Mouse (Mus musculus) thymus, postnatal 0 days (tissue): ENCODE results near the gene 4930523C07Rik. TPM values are rescaled to one million over a fixed set of nuclear protein-coding genes. Genes with fewer than 3 reads are reported as not detected.

Experiments used
- DNase-seq: peaks from one replicate; pipeline ENCODE4 v3.0.0-alpha.2; 2015; ENCODE audit warnings: low spot score
- polyA plus RNA-seq: library from polyadenylated mRNA; unstranded; fragments of >200 nt; fragmentation: Nextera tagmentation; extraction: Ambion mirVana; gene quantifications from 2 replicates; pipeline ENCODE4 v1.2.1, GENCODE M21; 2015

4930523C07Rik gene
- polyA plus RNA-seq, 1 experiment from 2014 or later, result 98.6 TPM

DNA sequence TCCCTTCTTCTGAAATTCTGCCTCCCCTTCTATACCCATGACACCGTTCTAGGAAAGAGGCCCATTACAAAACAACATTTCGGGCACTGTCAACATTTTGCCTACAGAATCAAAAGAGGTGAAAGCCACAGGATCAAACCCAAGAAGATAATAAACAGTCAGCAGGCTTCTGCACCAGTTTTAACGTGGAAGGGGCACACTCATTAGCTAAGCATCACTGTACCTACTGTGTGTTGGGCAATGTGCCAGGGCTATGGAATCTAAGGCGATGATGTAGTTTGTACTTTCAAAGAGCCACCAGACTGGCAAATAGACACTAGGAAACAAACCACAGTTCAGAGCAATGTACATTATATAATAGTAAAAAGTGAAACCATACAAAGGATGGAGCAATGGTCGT, 1.8 kb downstream of the 4930523C07Rik start:
- no peak for DNase-seq

DNA sequence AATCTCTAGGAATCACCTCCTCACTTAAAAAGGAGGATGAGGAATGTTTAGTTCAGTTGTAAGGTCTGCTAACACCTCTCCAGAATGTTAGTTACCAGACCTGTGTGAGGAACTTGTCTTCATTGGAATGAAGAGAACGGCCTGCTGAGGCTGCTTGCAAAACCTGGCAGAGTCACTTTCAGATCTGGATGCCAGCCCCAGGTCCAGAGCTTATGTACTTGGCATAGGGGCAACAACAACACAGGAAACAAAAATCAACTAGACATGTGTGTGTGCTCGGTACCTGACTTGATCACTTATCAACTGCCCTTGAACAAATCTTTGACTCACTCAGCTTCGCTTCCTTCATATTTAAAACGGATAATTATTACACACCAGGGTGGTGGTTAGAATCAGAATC, 2.6 kb downstream of the 4930523C07Rik start:
- no peak for DNase-seq

DNA sequence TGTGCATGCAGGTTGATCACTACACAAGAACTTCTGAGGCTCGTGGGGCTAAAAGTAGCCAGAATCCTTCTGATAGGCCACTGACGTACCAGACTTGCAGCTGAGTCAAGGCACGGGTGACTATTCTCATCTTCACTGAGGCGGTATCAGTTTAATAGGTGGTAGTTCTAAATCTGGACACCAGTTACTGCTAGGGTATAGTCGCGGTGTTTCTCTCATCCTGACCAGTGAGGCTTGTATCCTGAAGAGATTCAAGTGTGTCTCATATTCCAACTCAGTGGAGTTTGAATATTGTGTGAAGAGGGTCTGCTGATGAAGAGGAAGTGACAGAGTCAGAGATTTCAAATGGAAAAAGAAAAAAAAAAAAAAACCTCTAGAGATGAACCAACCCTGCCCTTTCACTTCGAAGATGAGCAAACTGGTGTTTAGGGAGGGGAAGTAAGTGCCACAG, 3.3 kb downstream of the 4930523C07Rik start:
- DNase-seq, result no peak

DNA sequence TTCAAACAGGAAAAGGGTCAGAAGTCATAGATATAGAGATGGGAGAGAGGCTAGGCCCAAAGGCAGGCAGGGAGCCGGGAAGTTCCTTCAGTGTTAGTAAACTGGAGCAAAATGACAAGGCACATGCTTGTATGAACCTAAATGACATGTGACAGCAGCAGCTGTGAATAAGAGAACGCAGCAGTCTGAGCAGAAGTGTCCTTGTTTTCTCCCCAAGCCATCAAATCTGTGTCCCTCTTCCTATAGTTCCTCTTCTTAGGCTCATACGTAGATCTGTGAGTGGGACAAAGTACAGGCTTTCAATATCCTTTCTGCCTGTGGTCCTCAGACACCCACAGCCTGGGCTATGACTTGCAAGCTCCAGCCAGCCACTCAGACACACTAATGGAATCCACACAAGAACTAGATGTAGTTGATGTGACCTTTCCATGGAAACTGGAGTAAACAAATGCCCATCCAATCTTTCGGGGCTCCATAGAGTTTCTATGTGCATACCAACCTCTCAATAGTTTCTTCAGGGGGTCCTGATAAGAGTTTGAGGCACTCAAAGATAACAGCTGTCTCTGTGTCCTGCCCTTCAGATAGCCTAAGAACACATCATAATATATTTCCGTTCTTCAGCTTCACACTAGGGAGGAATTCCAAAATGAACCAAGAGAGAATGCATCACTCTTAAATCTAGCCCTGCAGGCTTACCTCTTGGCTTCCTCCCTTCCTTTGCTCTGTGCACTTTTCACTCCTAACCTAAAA, 5.1 kb downstream of the 4930523C07Rik start:
- DNase-seq, result no peak

DNA sequence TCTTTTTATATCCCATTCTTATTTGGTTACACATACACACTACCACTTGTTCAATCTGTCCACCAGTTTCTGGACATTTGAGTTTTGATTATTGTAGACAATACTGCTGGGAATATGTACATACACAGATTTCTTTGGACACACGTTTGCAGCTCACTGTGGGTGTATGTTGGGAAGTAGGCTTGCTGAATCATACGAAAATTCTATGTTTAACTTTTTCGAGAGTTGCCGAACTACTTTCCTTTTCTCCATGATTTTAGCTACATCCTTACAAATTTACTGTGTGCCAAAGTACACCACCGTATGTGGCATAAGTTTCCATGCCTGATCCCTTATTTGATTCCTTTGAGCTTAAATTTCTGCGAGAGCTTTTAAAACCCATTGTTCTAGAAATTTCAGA, 6.7 kb downstream of the 4930523C07Rik start:
- no peak for DNase-seq

DNA sequence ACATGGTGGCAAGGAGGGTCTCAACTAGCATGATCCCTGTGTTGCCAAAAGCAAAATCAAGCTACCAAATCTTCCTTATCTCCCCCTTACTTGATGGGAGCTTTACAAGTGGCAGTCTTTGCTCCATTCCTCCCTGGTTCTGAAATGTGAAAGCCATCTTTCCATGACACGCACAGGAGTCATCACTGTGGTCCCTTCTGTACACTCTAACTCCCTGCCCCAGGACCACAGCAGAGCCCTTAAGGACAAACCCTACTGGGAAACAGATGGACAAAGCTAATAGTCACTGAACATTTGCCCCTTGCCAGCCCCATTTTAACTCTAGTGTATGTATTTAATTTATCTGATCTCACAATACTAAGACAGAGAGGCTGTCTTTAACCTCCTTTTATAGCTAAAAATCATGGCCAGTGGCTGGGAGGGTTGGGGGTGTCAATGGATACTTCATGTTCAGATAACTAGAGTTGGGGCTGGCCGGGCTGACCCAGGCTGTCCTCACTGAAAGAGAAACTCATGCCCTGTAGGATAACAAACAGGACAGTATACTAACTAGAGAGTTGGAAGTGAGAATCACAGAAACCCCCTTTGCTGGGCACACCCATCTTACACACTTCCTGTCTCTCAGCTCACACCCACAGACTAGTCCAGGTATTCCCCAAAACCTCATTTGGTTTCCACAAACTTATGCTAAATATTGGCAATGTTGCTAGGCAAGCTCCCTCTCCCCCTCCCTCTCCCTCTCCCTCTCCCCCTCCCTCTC, 8.6 kb downstream of the 4930523C07Rik start:
- DNase-seq, result no peak

DNA sequence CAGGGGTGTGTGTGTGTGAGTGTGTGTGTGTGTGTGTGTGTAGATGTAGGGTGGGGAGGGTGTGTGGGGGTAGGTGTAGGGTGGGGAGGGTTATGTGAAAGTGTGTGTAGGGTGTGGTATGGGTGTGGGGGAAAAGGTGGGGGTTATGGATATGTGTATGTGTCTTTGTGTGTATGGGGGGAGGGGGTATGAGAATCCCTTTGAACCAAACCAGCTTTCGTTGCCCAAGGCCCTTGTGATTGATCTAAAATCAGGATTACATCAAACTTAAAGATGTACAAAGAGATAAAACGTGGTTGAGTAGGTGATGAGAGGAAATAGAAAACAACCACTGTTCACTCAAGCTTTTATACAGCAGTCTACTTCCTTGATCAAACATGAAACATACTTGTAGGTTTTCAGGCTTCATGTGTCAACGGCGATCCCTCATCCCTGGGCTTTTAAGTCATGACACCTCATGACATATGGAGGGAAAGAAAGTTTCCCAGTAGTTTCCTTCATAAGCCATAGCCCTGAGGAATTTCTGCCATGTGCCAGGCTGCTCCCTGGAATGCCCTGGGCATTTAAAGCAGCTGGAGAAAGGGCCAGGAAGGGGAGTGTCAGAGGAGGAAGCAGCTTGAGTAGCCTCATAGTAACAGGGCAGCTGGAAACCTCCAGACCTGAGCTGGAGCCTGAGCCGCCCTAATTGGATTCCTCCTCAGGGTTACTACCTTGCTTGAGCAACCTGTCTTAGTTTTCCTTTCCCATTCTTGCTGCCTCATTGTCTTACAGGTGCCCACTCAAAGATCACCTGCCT, 9.5 kb downstream of the 4930523C07Rik start:
- DNase-seq, result peak; percentile 29

DNA sequence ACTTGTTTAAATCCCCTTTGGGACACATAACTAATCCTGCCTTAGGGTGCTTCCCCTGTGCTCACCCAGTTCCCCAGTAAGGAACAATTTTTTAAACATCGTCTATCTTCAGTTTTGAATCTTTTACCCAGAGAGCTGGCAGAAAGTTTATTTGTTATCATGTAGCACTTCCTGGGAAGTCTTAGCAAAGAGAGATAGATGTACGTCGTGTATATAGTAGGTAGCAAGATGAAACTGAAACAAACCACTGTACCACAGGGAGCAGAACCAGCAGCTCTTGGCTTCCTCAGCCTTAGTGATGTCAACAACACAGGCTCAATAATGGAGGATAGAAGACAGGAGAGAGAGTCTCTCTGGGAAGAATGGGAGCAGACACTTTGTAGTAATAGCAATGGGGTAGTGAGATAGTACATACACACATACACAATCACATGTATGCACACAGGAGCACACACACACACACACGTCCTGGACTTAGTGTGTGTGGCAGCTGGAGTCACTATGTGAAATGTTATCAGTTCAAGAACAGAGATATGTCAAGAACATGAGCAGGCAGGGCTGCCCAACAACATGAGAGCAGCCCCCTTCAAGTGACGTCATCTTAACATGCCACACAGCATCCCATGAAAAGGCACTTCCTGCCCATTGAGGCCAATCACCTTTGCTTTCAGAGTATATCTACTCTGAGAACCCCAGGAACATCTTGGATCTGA, 10.3 kb downstream of the 4930523C07Rik start:
- DNase-seq, result no peak

DNA sequence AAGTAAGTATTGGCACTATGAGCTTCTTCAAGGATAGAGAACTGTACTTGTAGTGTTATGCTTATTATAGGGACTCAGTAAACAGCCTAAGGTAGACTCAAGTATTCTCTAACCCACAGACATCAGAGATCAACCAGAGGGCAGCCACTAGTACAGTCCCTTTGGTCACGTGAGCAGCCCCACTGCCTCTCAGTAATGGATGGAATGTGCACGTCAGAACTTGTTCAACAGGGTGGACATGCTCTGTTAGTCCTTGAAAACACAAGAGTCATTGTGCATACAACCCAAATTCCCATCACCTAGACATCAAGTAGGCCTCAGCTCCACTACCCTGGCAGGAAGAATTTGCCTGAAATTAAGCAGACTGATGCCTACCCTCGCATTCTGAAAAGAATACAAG, 13.5 kb downstream of the 4930523C07Rik start:
- no peak for DNase-seq

DNA sequence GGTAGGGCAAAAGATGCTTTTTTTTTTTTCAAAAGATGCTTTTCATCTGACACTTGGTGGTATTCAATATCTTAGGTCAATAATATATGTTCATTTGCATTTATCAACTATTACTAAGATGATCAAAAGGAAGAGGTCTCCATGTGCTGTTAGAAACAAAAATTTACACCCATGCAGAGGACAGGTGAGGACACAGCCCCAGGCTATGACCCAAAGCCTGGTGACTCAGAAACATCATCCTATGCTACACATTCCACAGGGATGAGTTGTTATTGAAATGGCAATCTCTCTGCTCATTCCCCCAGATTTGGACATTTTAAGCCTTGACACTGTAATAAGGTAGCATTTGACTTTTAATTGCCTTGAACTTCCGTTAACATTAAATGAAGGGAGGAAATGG, 15.7 kb downstream of the 4930523C07Rik start:
- no peak for DNase-seq

DNA sequence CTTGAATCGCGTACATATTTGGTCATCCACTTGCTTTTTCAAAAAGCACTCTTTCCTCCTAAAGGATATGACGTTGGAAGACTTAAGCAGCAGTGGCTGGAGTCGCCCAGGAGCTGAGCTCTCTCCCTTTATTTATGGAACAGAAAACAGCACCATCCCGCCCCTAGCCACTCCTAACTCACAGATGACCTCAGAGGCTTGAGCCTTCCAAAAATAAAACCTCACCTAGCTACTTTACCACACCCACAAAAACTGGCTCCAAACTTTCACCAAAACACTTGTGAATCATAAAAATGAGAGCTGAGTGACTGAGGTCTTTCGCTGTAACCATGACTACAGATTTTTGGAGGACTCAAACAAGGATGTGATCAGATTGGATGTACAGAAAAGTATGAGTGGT, 16.4 kb downstream of the 4930523C07Rik start:
- DNase-seq, result no peak

DNA sequence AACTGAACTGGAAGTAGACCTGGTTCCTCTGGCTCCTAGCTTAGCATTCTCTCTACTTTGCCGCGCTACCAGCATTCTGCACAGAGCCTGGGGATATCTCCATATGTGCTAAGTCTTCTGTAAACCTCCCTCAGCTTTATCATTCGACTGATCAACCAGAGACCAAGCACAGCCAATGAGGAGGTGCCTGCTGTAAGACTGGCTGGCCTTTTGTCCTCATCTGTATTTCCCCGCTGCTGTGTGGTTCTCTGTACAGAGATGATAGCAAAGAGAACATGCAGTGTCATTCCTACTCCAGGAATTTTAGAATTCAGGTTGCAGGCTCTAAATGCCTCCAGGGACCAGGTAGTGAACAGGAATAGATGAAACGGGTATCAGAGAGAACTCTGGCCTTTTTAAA, 17.1 kb downstream of the 4930523C07Rik start:
- DNase-seq, result no peak

DNA sequence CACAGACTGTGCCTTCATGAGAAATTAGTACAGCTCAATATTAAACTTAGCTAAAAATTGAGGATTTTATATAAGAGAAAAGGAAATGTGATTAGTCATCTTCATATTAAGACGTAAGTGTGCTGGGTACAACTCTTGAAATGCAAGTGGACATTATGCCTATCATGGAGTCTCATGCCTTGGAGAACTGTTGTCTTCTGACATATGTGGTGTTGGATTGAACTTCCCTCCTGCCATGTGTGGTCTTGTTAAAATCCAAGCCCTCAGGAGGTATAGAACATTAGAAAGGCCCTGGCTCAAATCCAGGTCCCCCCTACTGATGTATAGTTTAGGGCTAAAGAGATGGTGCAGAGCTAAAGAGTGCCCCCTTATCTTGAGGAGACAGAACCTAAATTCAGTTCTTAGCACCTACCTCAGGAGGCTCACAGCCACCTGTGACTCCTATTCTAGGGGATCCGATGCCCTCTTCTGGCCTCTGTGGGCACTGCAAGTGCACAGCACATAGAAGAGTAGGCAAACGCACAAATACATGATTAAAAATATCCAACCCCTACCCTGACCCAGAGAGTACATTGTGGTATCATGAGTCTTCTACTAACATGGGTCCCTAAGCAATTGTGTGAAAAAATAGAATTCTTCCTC, 17.7 kb downstream of the 4930523C07Rik start:
- peak; percentile 62 for DNase-seq

DNA sequence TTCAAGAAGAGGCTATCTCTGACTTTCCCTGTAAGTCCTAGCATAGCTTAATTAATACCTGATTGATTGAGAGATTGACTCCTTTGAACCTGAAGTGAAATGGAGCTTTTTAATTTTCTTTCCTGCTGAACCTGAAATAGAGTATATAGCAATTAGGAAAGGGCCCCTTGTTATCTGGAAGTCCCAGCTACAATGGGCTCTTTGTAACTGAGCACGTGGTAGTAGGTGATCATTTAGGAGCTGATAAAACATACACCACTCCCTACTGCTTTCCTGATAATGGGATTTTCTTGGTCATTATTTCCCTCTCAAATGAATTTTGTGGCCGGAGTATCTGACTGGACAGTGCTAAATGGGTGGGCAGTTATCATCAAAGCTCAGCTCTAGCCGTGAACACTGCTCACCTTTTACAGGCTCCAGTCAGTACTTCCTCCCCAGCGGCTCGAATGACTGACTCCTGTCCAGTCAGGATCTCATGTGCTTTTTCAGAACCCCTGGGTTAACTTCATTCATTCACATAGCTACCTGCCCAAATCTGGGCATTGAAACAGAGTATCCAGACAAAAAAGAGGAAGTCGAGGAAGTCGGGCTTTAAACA, 20.5 kb downstream of the 4930523C07Rik start:
- DNase-seq, result no peak

DNA sequence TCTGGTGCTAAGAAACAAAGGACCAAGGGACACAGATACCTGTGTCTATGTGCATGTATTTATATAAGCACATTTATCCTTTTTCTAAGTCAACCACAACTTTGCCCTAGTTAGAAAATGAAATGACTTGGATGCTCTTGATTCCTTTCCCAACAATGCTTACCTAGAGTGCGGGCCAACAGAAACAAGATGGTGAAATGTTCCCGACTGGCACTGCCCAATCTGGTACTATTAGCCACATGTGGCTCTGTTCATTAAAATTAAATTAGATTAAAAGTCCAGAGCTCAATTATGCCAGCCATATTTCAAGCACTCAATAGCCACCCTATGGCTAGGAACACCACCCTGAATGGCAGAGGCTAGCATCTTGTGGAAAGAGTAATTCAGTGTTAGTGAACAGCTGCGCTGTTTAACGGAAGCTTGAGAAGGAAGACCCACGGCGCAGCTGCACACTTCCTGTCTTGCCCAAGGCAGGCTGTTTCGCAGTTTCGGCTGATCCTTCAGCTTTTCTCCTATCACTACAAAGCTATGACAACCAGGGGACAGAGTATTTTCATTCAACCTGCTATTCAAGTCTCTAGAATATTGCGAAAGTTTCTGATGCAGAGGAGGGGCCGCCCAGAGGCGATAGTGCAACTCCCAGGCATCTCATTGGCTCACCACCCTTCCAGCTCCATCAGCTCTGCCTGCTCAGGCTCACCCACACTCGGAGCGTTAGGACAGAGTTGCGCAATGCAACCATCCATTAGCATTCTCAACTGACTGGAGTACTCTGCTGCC, 34.9 kb downstream of the 4930523C07Rik start:
- DNase-seq, result peak; percentile 78

DNA sequence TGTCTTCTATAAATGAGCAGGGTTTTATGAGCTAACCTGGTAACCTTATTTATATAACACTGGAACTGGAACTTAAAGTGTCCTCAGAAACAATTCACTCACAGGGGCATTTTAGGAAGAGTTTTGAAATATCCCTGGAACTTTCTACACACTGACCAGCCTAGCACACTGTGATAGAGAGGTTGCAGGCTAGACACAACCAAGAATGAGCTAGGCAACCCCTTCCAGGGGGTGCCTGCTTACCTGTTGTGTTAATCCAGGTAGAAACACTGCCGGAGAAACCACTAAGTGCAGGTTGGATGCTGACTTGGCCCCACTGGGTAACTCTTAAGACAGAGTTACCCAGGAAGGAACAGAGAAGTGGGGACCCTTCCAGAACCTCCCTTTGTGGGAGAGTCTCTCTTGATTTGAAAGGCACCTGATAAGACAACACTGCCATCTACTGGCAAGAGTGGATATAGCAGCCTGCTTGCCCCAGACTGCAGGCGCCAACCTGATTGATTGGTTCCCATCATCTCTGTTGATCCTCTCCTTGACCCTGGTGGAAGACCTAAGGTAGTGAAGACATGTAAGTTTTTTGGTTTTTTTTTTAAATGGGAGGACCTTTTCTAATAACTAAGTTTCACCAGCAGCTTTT, 36.7 kb downstream of the 4930523C07Rik start:
- peak; percentile 80 for DNase-seq

DNA sequence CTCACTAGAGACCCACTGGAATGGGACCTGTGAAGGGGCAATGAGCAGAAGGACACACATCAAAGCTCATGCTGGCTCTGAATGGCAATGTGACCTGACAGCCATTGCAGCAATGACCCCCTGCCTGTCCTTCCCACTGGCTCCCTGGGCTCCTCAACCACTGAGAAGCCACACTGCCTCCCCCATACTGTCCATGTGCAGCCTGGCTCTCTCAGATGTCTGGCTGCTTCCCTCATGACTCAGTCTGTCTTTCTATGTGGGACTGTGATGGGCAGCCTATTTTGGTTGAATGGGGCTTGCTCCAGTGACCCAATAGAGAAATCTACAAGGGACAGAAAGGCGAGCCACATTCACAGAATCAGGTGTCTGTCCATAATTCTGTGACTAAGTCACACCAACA, 38.5 kb downstream of the 4930523C07Rik start:
- no peak for DNase-seq

DNA sequence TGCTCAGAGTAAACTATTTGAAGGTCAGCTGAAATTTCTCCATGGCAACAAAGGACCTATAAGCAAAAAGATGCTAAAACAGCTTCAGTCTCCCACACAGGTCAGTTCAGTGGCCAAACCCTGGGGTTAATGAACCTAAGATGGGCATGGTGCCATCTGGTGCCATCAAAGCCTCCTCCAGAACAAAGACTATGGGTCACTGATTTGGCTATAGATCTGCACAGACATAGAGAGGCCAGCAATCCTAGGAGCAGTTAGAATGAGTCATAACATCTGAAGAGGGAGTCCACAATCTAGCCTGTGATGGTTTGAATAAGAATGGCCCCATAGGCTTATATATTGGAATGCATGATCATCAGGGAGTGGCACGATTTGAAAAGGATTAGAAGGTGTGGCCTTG, 40.1 kb downstream of the 4930523C07Rik start:
- no peak for DNase-seq

DNA sequence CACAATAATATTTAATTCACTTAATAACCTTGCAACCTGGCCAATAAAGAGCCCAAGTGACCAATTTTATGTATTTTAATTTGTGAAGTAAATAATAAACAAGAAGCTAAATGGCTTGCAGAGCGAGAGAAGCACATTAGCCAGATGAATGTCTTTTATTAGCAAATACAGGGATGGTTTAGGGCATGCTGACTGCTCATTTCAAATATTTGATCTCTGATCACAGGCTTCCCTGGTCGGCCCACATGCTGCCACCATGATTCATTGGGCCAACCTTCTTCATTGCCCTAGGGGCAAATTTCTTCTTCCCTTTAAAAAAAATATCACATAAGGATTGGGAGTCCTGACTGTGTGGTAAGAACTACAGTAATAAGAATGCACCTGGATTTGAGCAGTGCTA, 42.5 kb downstream of the 4930523C07Rik start:
- DNase-seq, result no peak
